Mouse (Mus musculus) CH12.LX (cell line): Measurements from ENCODE around the gene Lmbrd1. TPM values are rescaled to one million over a fixed set of nuclear protein-coding genes. Genes with fewer than 3 reads are reported as not detected.
"Not testable (repeated sequence)": the region's sequence is repeated elsewhere in the genome, so short reads cannot be mapped to it uniquely, and the experiment has no call there.

ENCODE experiments used
- DNase-seq: peaks from one replicate; pipeline ENCODE4 v3.0.0-alpha.2; 2013; ENCODE audit errors: extremely low read depth
- H3K27ac ChIP-seq: 2 replicates; pipeline ENCODE4 v1.5.1; 2012; ENCODE audit warnings: low read depth, mild to moderate bottlenecking, control low read depth, moderate library complexity; ENCODE audit not compliant: insufficient read depth
- H3K27me3 ChIP-seq: replicated peaks from 2 replicates; pipeline ENCODE3; 2012; ENCODE audit warnings: inconsistent platforms
- H3K36me3 ChIP-seq, 2 experiments: replicated peaks in 1 of 2; 2 replicates each; pipeline versions ENCODE3 to v1.6.1; 2012; ENCODE audit warnings: inconsistent platforms in 1 of 2, low read length in 1 of 2, mild to moderate bottlenecking in 1 of 2, mixed read lengths in 1 of 2, moderate library complexity in 1 of 2; ENCODE audit not compliant: control insufficient read depth in 1 of 2, insufficient read depth in 1 of 2
- H3K4me1 ChIP-seq, 2 experiments: 2 replicates each; pipeline ENCODE4 v1.6.1; 2012; ENCODE audit warnings: inconsistent platforms in 1 of 2, moderate library complexity in 1 of 2; ENCODE audit not compliant: insufficient read depth in 2 of 2, control insufficient read depth in 1 of 2
- H3K4me2 ChIP-seq: 2 replicates; pipeline ENCODE4 v1.6.1; 2012; ENCODE audit warnings: low read depth, mild to moderate bottlenecking, control low read depth; ENCODE audit not compliant: poor library complexity, insufficient read depth, severe bottlenecking
- H3K4me3 ChIP-seq, 3 experiments: fragments of 150-350 bp in 1 of 3; sonication (generic) in 1 of 3; replicated peaks in 1 of 3; 2 replicates each; pipeline versions ENCODE3 to v1.5.1; 2011 to 2012; ENCODE audit warnings: low read depth in 2 of 3, low read length in 2 of 3, mild to moderate bottlenecking in 2 of 3, moderate library complexity in 2 of 3, control low read depth in 1 of 3, improper control_type of control experiment in 1 of 3, inconsistent platforms in 1 of 3, mixed read lengths in 1 of 3; ENCODE audit not compliant: poor library complexity in 1 of 3
- H3K79me2 ChIP-seq: replicated peaks from 2 replicates; pipeline ENCODE4 v1.6.1; 2012; ENCODE audit warnings: mild to moderate bottlenecking, moderate library complexity; ENCODE audit not compliant: control insufficient read depth, poor library complexity, insufficient read depth, severe bottlenecking; ENCODE audit errors: extremely low read depth
- H3K9ac ChIP-seq: 2 replicates; pipeline ENCODE4 v1.6.1; 2012; ENCODE audit warnings: low read depth, mild to moderate bottlenecking, control low read depth, moderate library complexity; ENCODE audit not compliant: insufficient read depth
- H3K9me3 ChIP-seq: replicated peaks from 2 replicates; pipeline ENCODE3; 2012; ENCODE audit warnings: low read length, inconsistent platforms, mixed read lengths
- CHD2 ChIP-seq: IDR thresholded peaks from 2 replicates; pipeline ENCODE4 v1.6.1; 2011; ENCODE audit warnings: low read length, improper control_type of control experiment
- ETS1 ChIP-seq: conservative IDR thresholded peaks from 2 replicates; pipeline ENCODE4 v1.6.1; 2012; ENCODE audit warnings: low read depth, mild to moderate bottlenecking, inconsistent platforms, low read length, improper control_type of control experiment, moderate library complexity
- JUN ChIP-seq: IDR thresholded peaks from 2 replicates; pipeline ENCODE4 v1.6.1; 2011; ENCODE audit warnings: low read depth, mild to moderate bottlenecking, low read length, improper control_type of control experiment, moderate library complexity; ENCODE audit not compliant: insufficient read depth
- MAX ChIP-seq: IDR thresholded peaks from 2 replicates; pipeline ENCODE4 v1.6.1; 2011; ENCODE audit warnings: low read length, improper control_type of control experiment
- MXI1 ChIP-seq: IDR thresholded peaks from 2 replicates; pipeline ENCODE4 v1.6.1; 2011; ENCODE audit warnings: mild to moderate bottlenecking, low read depth, low read length, improper control_type of control experiment
- PAX5 ChIP-seq: IDR thresholded peaks from 2 replicates; pipeline ENCODE4 v1.6.1; 2012; ENCODE audit warnings: low read length, inconsistent platforms, mixed read lengths
- POLR2A ChIP-seq: IDR thresholded peaks from 2 replicates; pipeline ENCODE4 v1.6.1; 2011; ENCODE audit warnings: low read depth, mild to moderate bottlenecking, improper control_type of control experiment, low read length
- RAD21 ChIP-seq: IDR thresholded peaks from 2 replicates; pipeline ENCODE4 v1.6.1; 2011; ENCODE audit warnings: low read depth, mild to moderate bottlenecking, low read length, improper control_type of control experiment, moderate library complexity
- SIN3A ChIP-seq: IDR thresholded peaks from 2 replicates; pipeline ENCODE4 v1.6.1; 2012; ENCODE audit warnings: low read length, improper control_type of control experiment, inconsistent platforms
- SMC3 ChIP-seq: IDR thresholded peaks from 2 replicates; pipeline ENCODE4 v1.6.1; 2011; ENCODE audit warnings: low read depth, low read length, improper control_type of control experiment
- TBP ChIP-seq: conservative IDR thresholded peaks from 2 replicates; pipeline ENCODE4 v1.6.1; 2011; ENCODE audit warnings: low read depth, low read length, improper control_type of control experiment
- UBTF ChIP-seq: IDR thresholded peaks from 2 replicates; pipeline ENCODE4 v1.6.1; 2012; ENCODE audit warnings: low read depth, mild to moderate bottlenecking, inconsistent platforms, low read length, improper control_type of control experiment, moderate library complexity
- dilution Hi-C: fragments of 300-500 bp; cut with MboI; formaldehyde crosslinking; loops from 2 replicates; pipeline ENCODE4 v1.14.3; 2020; ENCODE audit warnings: low sequenced_read_pairs; ENCODE audit not compliant: extremely low pct_unique_long_range_greater_than_20kb, extremely low pct_ligation_motif_present
- in situ Hi-C: fragments of 300-500 bp; cut with MboI; formaldehyde crosslinking; loops from 3 replicates; pipeline ENCODE4 v1.14.3; 2019; ENCODE audit warnings: low sequenced_read_pairs, low pct_ligation_motif_present, low pct_unique_long_range_greater_than_20kb, mixed read lengths
- polyA plus RNA-seq: library from polyadenylated mRNA; unstranded; fragments of >175 nt; gene quantifications from 2 replicates; pipeline ENCODE4 v1.2.1, GENCODE M21; 2012; ENCODE audit warnings: low read depth; ENCODE audit not compliant: insufficient read length
- total RNA-seq, 2 experiments: library from RNA; depleted of rRNA; stranded (reverse); fragments of 300-350 nt in 1 of 2; fragments of >200 nt in 1 of 2; gene quantifications; 2 replicates each; pipeline ENCODE4 v1.2.3; 2012 to 2014

Gene Lmbrd1
- total and polyA plus RNA-seq, 3 experiments, result 8.6 to 21.2 (median 17.3) TPM

GRCm38 (mm10) chr1:24776576-24776975 is 98.1 kb downstream of the Lmbrd1 start:
- Histone ChIP-seq H3K4me2 (no peak overlapping the region), H3K27ac (no peak overlapping the region), H3K9me3 (no peaks in the 10 kb centered on the region), H3K4me1 (no peaks in the 10 kb centered on the region), H3K4me3 (no peak overlapping the region), H3K9ac (no peak overlapping the region), H3K79me2 (no peaks in the 10 kb centered on the region), H3K36me3 (no peaks in the 10 kb centered on the region), H3K27me3 (no peaks in the 10 kb centered on the region)
- DNase-seq, result no peak
- in situ Hi-C loops (no loop called here), dilution Hi-C loops (no loop called here)
- TF ChIP-seq JUN (no peak), SMC3 (no peak), UBTF (no peak), CHD2 (no peak), TBP (no peak), PAX5 (no peak), ETS1 (no peak), RAD21 (no peak)

- dilution Hi-C loops, result no loop called here
- no peak for TF ChIP-seq POLR2A
- TF ChIP-seq SIN3A, result no peak
- TF ChIP-seq UBTF, result no peak
- no peak for TF ChIP-seq MAX
- no peak for TF ChIP-seq ETS1
- no peak for TF ChIP-seq MXI1
Measured at GRCm38 (mm10) chr1:24793168-24793567, 114.7 kb downstream of the Lmbrd1 start.

GRCm38 (mm10) chr1:24807971-24808370 is 129.5 kb downstream of the Lmbrd1 start:
- H3K4me3 ChIP-seq, in situ Hi-C loops, H3K79me2 ChIP-seq, H3K9me3 ChIP-seq, H3K4me2 ChIP-seq, H3K27ac ChIP-seq, DNase-seq, H3K4me1 ChIP-seq, dilution Hi-C loops, H3K27me3 ChIP-seq, H3K9ac ChIP-seq, H3K36me3 ChIP-seq: not testable (repeated sequence)

More at GRCm38 (mm10) chr1:24793168-24793567, 114.7 kb downstream of the Lmbrd1 start:
- H3K9me3 ChIP-seq, result peaks cover 3% of the 10 kb centered on the region
- no peak overlapping the region for H3K4me2 ChIP-seq
- in situ Hi-C loops, result no loop called here
- no peak for DNase-seq
- no peak overlapping the region for H3K4me3 ChIP-seq
- no peak overlapping the region for H3K9ac ChIP-seq
- no peak overlapping the region for H3K27ac ChIP-seq
- H3K4me1 ChIP-seq, result no peaks in the 10 kb centered on the region
- H3K27me3 ChIP-seq, result no peaks in the 10 kb centered on the region
- H3K36me3 ChIP-seq, result no peaks in the 10 kb centered on the region
- H3K79me2 ChIP-seq, result no peaks in the 10 kb centered on the region

Other genes with a start within 250 kb of the Lmbrd1 start
- not detected in 2 replicates for gene Col19a1, start 91.2 kb upstream of the Lmbrd1 start, total RNA-seq (2012; rRNA removed)
- gene Col19a1, start 91.2 kb upstream of the Lmbrd1 start, total RNA-seq (2014; rRNA removed), result not detected in 2 replicates
- not detected in 2 replicates for gene Col19a1, start 91.2 kb upstream of the Lmbrd1 start, polyA plus RNA-seq